Mouse (Mus musculus): ENCODE results near the gene Ttc24. TPM values are rescaled to one million over a fixed set of nuclear protein-coding genes. Genes with fewer than 3 reads are reported as not detected.

The Ttc24 gene
- total and polyA plus RNA-seq, 3 experiments = not detected

GRCm38 (mm10) chr3:88101736-88102135 is 23.6 kb upstream of the Ttc24 start:
- intact Hi-C loops (cut with DNase I) = no loop called here
- no peaks in the 10 kb centered on the region for H3K36me3 ChIP-seq (ENCODE audit: control insufficient read depth, insufficient read depth, low read length)
- H3K27me3 ChIP-seq (ENCODE audit: control insufficient read depth, insufficient read depth, low read length) = no peaks in the 10 kb centered on the region
- peaks cover 8% of the 10 kb centered on the region for H3K4me1 ChIP-seq (ENCODE audit: control insufficient read depth, insufficient read depth, low read length)
- H3K9ac ChIP-seq (ENCODE audit: low read depth, low read length) = no peak overlapping the region
- H3K27ac ChIP-seq = peak overlapping the region; percentile 56; the same call in 1 of the 2 replicates
- WGBS = 85% methylated on average over 7 of the region's 7 CpGs
- no peaks in the 10 kb centered on the region for H3K79me2 ChIP-seq (replicated peaks; ENCODE audit: control insufficient read depth, insufficient read depth, low read length)
- TF ChIP-seq POLR2A (IDR thresholded peaks at IDR 0.05; ENCODE audit: insufficient read depth, low read depth, low read length) (no peak), CTCF (IDR thresholded peaks at IDR 0.05) (no peak), EP300 (IDR thresholded peaks at IDR 0.05; ENCODE audit: insufficient read depth, low read depth, low read length) (no peak)
- DNase-seq = no peak
- no peak overlapping the region for H3K4me3 ChIP-seq

GRCm38 (mm10) chr3:88100251-88100650 is 22.1 kb upstream of the Ttc24 start:
- H3K36me3 ChIP-seq (ENCODE audit: control insufficient read depth, insufficient read depth, low read length) = no peaks in the 10 kb centered on the region
- TF ChIP-seq EP300 (IDR thresholded peaks at IDR 0.05; ENCODE audit: insufficient read depth, low read depth, low read length) (no peak), POLR2A (IDR thresholded peaks at IDR 0.05; ENCODE audit: insufficient read depth, low read depth, low read length) (no peak)
- no peak for DNase-seq
- no peak overlapping the region for H3K27ac ChIP-seq
- intact Hi-C loops (cut with DNase I) = no loop called here
- peaks cover 8% of the 10 kb centered on the region for H3K4me1 ChIP-seq (ENCODE audit: control insufficient read depth, insufficient read depth, low read length)
- H3K79me2 ChIP-seq (replicated peaks; ENCODE audit: control insufficient read depth, insufficient read depth, low read length) = no peaks in the 10 kb centered on the region
- no peak overlapping the region for H3K9ac ChIP-seq (ENCODE audit: low read depth, low read length)
- no peak overlapping the region for H3K4me3 ChIP-seq
- H3K27me3 ChIP-seq (ENCODE audit: control insufficient read depth, insufficient read depth, low read length) = no peaks in the 10 kb centered on the region
- WGBS = 51% methylated on average over 3 of the region's 3 CpGs

GRCm38 (mm10) chr3:88097666-88098065 is 19.6 kb upstream of the Ttc24 start:
- Histone ChIP-seq H3K4me1 (ENCODE audit: control insufficient read depth, insufficient read depth, low read length) (peaks cover 6% of the 10 kb centered on the region), H3K4me3 (no peak overlapping the region), H3K27me3 (ENCODE audit: control insufficient read depth, insufficient read depth, low read length) (no peaks in the 10 kb centered on the region), H3K9ac (ENCODE audit: low read depth, low read length) (no peak overlapping the region), H3K27ac (no peak overlapping the region), H3K79me2 (replicated peaks; ENCODE audit: control insufficient read depth, insufficient read depth, low read length) (no peaks in the 10 kb centered on the region), H3K36me3 (ENCODE audit: control insufficient read depth, insufficient read depth, low read length) (no peaks in the 10 kb centered on the region)
- intact Hi-C loops (cut with DNase I) = no loop called here
- 67% methylated on average over 6 of the region's 6 CpGs for WGBS
- DNase-seq = no peak
- no peak for TF ChIP-seq EP300 (IDR thresholded peaks at IDR 0.05; ENCODE audit: insufficient read depth, low read depth, low read length)
- TF ChIP-seq CTCF (IDR thresholded peaks at IDR 0.05) = no peak
- TF ChIP-seq POLR2A (IDR thresholded peaks at IDR 0.05; ENCODE audit: insufficient read depth, low read depth, low read length) = no peak

- Histone ChIP-seq H3K27me3 (ENCODE audit: control insufficient read depth, insufficient read depth, low read length) (no peaks in the 10 kb centered on the region), H3K4me1 (ENCODE audit: control insufficient read depth, insufficient read depth, low read length) (no peaks in the 10 kb centered on the region), H3K9ac (ENCODE audit: low read depth, low read length) (no peak overlapping the region), H3K27ac (no peak overlapping the region), H3K79me2 (replicated peaks; ENCODE audit: control insufficient read depth, insufficient read depth, low read length) (no peaks in the 10 kb centered on the region), H3K36me3 (ENCODE audit: control insufficient read depth, insufficient read depth, low read length) (no peaks in the 10 kb centered on the region), H3K4me3 (no peak overlapping the region)
- DNase-seq = no peak
- TF ChIP-seq EP300 (IDR thresholded peaks at IDR 0.05; ENCODE audit: insufficient read depth, low read depth, low read length) = no peak
- 93% methylated on average over 5 of the region's 5 CpGs for WGBS
- intact Hi-C loops (cut with DNase I) = no loop called here
Observed at GRCm38 (mm10) chr3:88094126-88094525, 16.0 kb upstream of the Ttc24 start.

- Histone ChIP-seq H3K9ac (ENCODE audit: low read depth, low read length) (no peak overlapping the region), H3K27me3 (ENCODE audit: control insufficient read depth, insufficient read depth, low read length) (no peaks in the 10 kb centered on the region), H3K79me2 (replicated peaks; ENCODE audit: control insufficient read depth, insufficient read depth, low read length) (no peaks in the 10 kb centered on the region), H3K36me3 (ENCODE audit: control insufficient read depth, insufficient read depth, low read length) (no peaks in the 10 kb centered on the region), H3K4me1 (ENCODE audit: control insufficient read depth, insufficient read depth, low read length) (no peaks in the 10 kb centered on the region), H3K4me3 (no peak overlapping the region), H3K27ac (no peak overlapping the region)
- no peak for DNase-seq
- TF ChIP-seq EP300 (IDR thresholded peaks at IDR 0.05; ENCODE audit: insufficient read depth, low read depth, low read length) = no peak
- TF ChIP-seq POLR2A (IDR thresholded peaks at IDR 0.05; ENCODE audit: insufficient read depth, low read depth, low read length) = no peak
- no peak for TF ChIP-seq CTCF (IDR thresholded peaks at IDR 0.05)
- intact Hi-C loops (cut with DNase I) = no loop called here
- 90% methylated on average over 6 of the region's 6 CpGs for WGBS
Observed at GRCm38 (mm10) chr3:88090616-88091015, 12.5 kb upstream of the Ttc24 start.

- TF ChIP-seq CTCF (IDR thresholded peaks at IDR 0.05) (no peak), EP300 (IDR thresholded peaks at IDR 0.05; ENCODE audit: insufficient read depth, low read depth, low read length) (no peak), POLR2A (IDR thresholded peaks at IDR 0.05; ENCODE audit: insufficient read depth, low read depth, low read length) (no peak)
- intact Hi-C loops (cut with DNase I) = no loop called here
- DNase-seq = no peak
- Histone ChIP-seq H3K79me2 (replicated peaks; ENCODE audit: control insufficient read depth, insufficient read depth, low read length) (no peaks in the 10 kb centered on the region), H3K9ac (ENCODE audit: low read depth, low read length) (no peak overlapping the region), H3K4me1 (ENCODE audit: control insufficient read depth, insufficient read depth, low read length) (no peaks in the 10 kb centered on the region), H3K36me3 (ENCODE audit: control insufficient read depth, insufficient read depth, low read length) (no peaks in the 10 kb centered on the region), H3K27ac (no peak overlapping the region), H3K27me3 (ENCODE audit: control insufficient read depth, insufficient read depth, low read length) (no peaks in the 10 kb centered on the region), H3K4me3 (no peak overlapping the region)
- 91% methylated on average over 7 of the region's 7 CpGs for WGBS
Observed at GRCm38 (mm10) chr3:88090106-88090505, 12.0 kb upstream of the Ttc24 start.

All from heart, adult 2 months (tissue).